Mouse (Mus musculus): ENCODE measurements around the gene Krt75. TPM values are rescaled to one million over a fixed set of nuclear protein-coding genes. Genes with fewer than 3 reads are reported as not detected.
A peak's percentile ranks its signal among the peaks of the same experiment; 100 is the strongest.

Krt75 gene
- total and polyA plus RNA-seq, 2 experiments from 2014 or later = 0.05 to 0.12 TPM

GRCm38 (mm10) chr15:101550567-101550966, 23.1 kb downstream of the Krt75 start, which contains the start of gene Krt82:
Krt82 (minus strand) TSS chr15:101550667.
- Histone ChIP-seq H3K9me3 (ENCODE audit: low read length) (no peaks in the 10 kb centered on the region), H3K36me3 (ENCODE audit: insufficient read depth, low read length) (no peaks in the 10 kb centered on the region), H3K4me3 (ENCODE audit: low read depth, low read length) (no peak within 1 kb of the TSS), H3K9ac (replicated peaks; ENCODE audit: low read length, poor library complexity, severe bottlenecking) (no peak within 1 kb of the TSS), H3K27me3 (ENCODE audit: insufficient read depth, low read length) (0 out of 2 replicates have a peak, but pooled peaks cover 5% of the 10 kb centered on the region), H3K4me2 (ENCODE audit: low read depth, low read length, poor library complexity, severe bottlenecking) (no peak within 1 kb of the TSS), H3K27ac (ENCODE audit: low read depth, low read length) (no peak within 1 kb of the TSS), H3K4me1 (ENCODE audit: insufficient read depth, low read length) (no peaks in the 10 kb centered on the region)
- DNase-seq (ENCODE audit: low spot score) (no peak), ATAC-seq (ENCODE audit: low FRiP score) (no peak)
- WGBS = 83% methylated on average over 7 of the region's 7 CpGs
- no peak for TF ChIP-seq CTCF (IDR thresholded peaks at IDR 0.05)

GRCm38 (mm10) chr15:101544478-101544877, 29.2 kb downstream of the Krt75 start:
- WGBS = 69% methylated on average over 3 of the region's 3 CpGs
- Histone ChIP-seq H3K9me3 (ENCODE audit: low read length) (no peaks in the 10 kb centered on the region), H3K9ac (replicated peaks; ENCODE audit: low read length, poor library complexity, severe bottlenecking) (no peak overlapping the region), H3K27ac (ENCODE audit: low read depth, low read length) (no peak overlapping the region), H3K27me3 (ENCODE audit: insufficient read depth, low read length) (no peaks in the 10 kb centered on the region), H3K4me3 (ENCODE audit: low read depth, low read length) (no peak overlapping the region), H3K4me1 (ENCODE audit: insufficient read depth, low read length) (no peaks in the 10 kb centered on the region), H3K36me3 (ENCODE audit: insufficient read depth, low read length) (no peaks in the 10 kb centered on the region), H3K4me2 (ENCODE audit: low read depth, low read length, poor library complexity, severe bottlenecking) (no peak overlapping the region)
- no peak for TF ChIP-seq CTCF (IDR thresholded peaks at IDR 0.05)
- ATAC-seq (ENCODE audit: low FRiP score) (no peak), DNase-seq (ENCODE audit: low spot score) (no peak)

- 58% methylated on average over 9 of the region's 9 CpGs for WGBS
- Histone ChIP-seq H3K9ac (replicated peaks; ENCODE audit: low read length, poor library complexity, severe bottlenecking) (no peak overlapping the region), H3K4me3 (ENCODE audit: low read depth, low read length) (no peak overlapping the region), H3K27me3 (ENCODE audit: insufficient read depth, low read length) (no peaks in the 10 kb centered on the region), H3K4me2 (ENCODE audit: low read depth, low read length, poor library complexity, severe bottlenecking) (no peak overlapping the region), H3K36me3 (ENCODE audit: insufficient read depth, low read length) (no peaks in the 10 kb centered on the region), H3K4me1 (ENCODE audit: insufficient read depth, low read length) (no peaks in the 10 kb centered on the region), H3K27ac (ENCODE audit: low read depth, low read length) (no peak overlapping the region), H3K9me3 (ENCODE audit: low read length) (no peaks in the 10 kb centered on the region)
- DNase-seq (ENCODE audit: low spot score) (no peak), ATAC-seq (ENCODE audit: low FRiP score) (no peak)
- 0 out of 2 replicates have a peak, but pooled peaks have one; percentile 3 for TF ChIP-seq CTCF (IDR thresholded peaks at IDR 0.05)
Observed at GRCm38 (mm10) chr15:101542543-101542942, 31.2 kb downstream of the Krt75 start.

GRCm38 (mm10) chr15:101538580-101538900, 35.2 kb downstream of the Krt75 start:
- Histone ChIP-seq H3K36me3 (ENCODE audit: insufficient read depth, low read length) (no peaks in the 10 kb centered on the region), H3K9me3 (ENCODE audit: low read length) (no peaks in the 10 kb centered on the region), H3K4me2 (ENCODE audit: low read depth, low read length, poor library complexity, severe bottlenecking) (no peak overlapping the region), H3K4me3 (ENCODE audit: low read depth, low read length) (no peak overlapping the region), H3K27me3 (ENCODE audit: insufficient read depth, low read length) (no peaks in the 10 kb centered on the region), H3K9ac (replicated peaks; ENCODE audit: low read length, poor library complexity, severe bottlenecking) (no peak overlapping the region), H3K27ac (ENCODE audit: low read depth, low read length) (no peak overlapping the region), H3K4me1 (ENCODE audit: insufficient read depth, low read length) (no peaks in the 10 kb centered on the region)
- no peak for TF ChIP-seq CTCF (IDR thresholded peaks at IDR 0.05)
- 58% methylated on average over 4 of the region's 4 CpGs for WGBS
- DNase-seq (ENCODE audit: low spot score) (no peak), ATAC-seq (ENCODE audit: low FRiP score) (no peak)

GRCm38 (mm10) chr15:101537864-101538579, 35.7 kb downstream of the Krt75 start:
- WGBS = 47% methylated on average over 7 of the region's 7 CpGs
- H3K27me3 ChIP-seq (ENCODE audit: insufficient read depth, low read length) = no peaks in the 10 kb centered on the region

GRCm38 (mm10) chr15:101536054-101536850, 37.5 kb downstream of the Krt75 start:
- DNase-seq (ENCODE audit: low spot score) (no peak), ATAC-seq (ENCODE audit: low FRiP score) (no peak)
- Histone ChIP-seq H3K9me3 (ENCODE audit: low read length) (no peaks in the 10 kb centered on the region), H3K9ac (replicated peaks; ENCODE audit: low read length, poor library complexity, severe bottlenecking) (no peak overlapping the region), H3K4me1 (ENCODE audit: insufficient read depth, low read length) (no peaks in the 10 kb centered on the region), H3K36me3 (ENCODE audit: insufficient read depth, low read length) (no peaks in the 10 kb centered on the region), H3K27me3 (ENCODE audit: insufficient read depth, low read length) (no peaks in the 10 kb centered on the region), H3K4me3 (ENCODE audit: low read depth, low read length) (no peak overlapping the region), H3K27ac (ENCODE audit: low read depth, low read length) (no peak overlapping the region), H3K4me2 (ENCODE audit: low read depth, low read length, poor library complexity, severe bottlenecking) (no peak overlapping the region)
- 67% methylated on average over 9 of the region's 9 CpGs for WGBS
- TF ChIP-seq CTCF (IDR thresholded peaks at IDR 0.05) = no peak

More at GRCm38 (mm10) chr15:101537864-101538579, 35.7 kb downstream of the Krt75 start:
- H3K4me1 ChIP-seq (ENCODE audit: insufficient read depth, low read length) = no peaks in the 10 kb centered on the region
- H3K4me2 ChIP-seq (ENCODE audit: low read depth, low read length, poor library complexity, severe bottlenecking) = no peak overlapping the region
- no peak for DNase-seq (ENCODE audit: low spot score)
- H3K9ac ChIP-seq (replicated peaks; ENCODE audit: low read length, poor library complexity, severe bottlenecking) = no peak overlapping the region
- TF ChIP-seq CTCF (IDR thresholded peaks at IDR 0.05) = peak; percentile 42
- no peaks in the 10 kb centered on the region for H3K36me3 ChIP-seq (ENCODE audit: insufficient read depth, low read length)
- no peaks in the 10 kb centered on the region for H3K9me3 ChIP-seq (ENCODE audit: low read length)
- H3K4me3 ChIP-seq (ENCODE audit: low read depth, low read length) = no peak overlapping the region
- no peak for ATAC-seq (ENCODE audit: low FRiP score)
- H3K27ac ChIP-seq (ENCODE audit: low read depth, low read length) = no peak overlapping the region
